Mouse (Mus musculus): ENCODE data around the gene Gm20388. TPM values are rescaled to one million over a fixed set of nuclear protein-coding genes. Genes with fewer than 3 reads are reported as not detected.

Gene Gm20388
- polyA plus RNA-seq, 1 experiment from 2014 or later, result not detected

GRCm38 (mm10) chr8:122515699-122516098 is 2605.1 kb downstream of the Gm20388 start:
- Histone ChIP-seq H3K36me3 (peaks cover 84% of the 10 kb centered on the region), H3K27me3 (replicated peaks) (no peaks in the 10 kb centered on the region), H3K27ac (no peak overlapping the region), H3K9ac (no peak overlapping the region), H3K9me3 (replicated peaks) (no peaks in the 10 kb centered on the region), H3K4me3 (no peak overlapping the region), H3K4me2 (no peak overlapping the region), H3K4me1 (peaks cover 74% of the 10 kb centered on the region)
- ATAC-seq, result no peak
- 90% methylated on average over 14 of the region's 14 CpGs for WGBS (ENCODE audit: insufficient replicate concordance)

GRCm38 (mm10) chr8:122517541-122518190 is 2607.0 kb downstream of the Gm20388 start:
- peaks cover 72% of the 10 kb centered on the region for H3K4me1 ChIP-seq
- H3K4me2 ChIP-seq, result peak overlapping the region; percentile 15
- peak overlapping the region; percentile 66 for H3K27ac ChIP-seq
- no peaks in the 10 kb centered on the region for H3K27me3 ChIP-seq (replicated peaks)
- peaks cover 67% of the 10 kb centered on the region for H3K36me3 ChIP-seq
- ATAC-seq, result no peak
- WGBS (ENCODE audit: insufficient replicate concordance), result 24% methylated on average over 6 of the region's 6 CpGs
- no peaks in the 10 kb centered on the region for H3K9me3 ChIP-seq (replicated peaks)
- no peak overlapping the region for H3K4me3 ChIP-seq
- H3K9ac ChIP-seq, result no peak overlapping the region

- Histone ChIP-seq H3K4me2 (no peak overlapping the region), H3K27ac (peak overlapping the region; percentile 32), H3K4me1 (peaks cover 94% of the 10 kb centered on the region), H3K4me3 (no peak overlapping the region), H3K9me3 (replicated peaks) (no peaks in the 10 kb centered on the region), H3K27me3 (replicated peaks) (no peaks in the 10 kb centered on the region), H3K9ac (peak overlapping the region; percentile 47; the same call in 1 of the 2 replicates), H3K36me3 (peaks cover 49% of the 10 kb centered on the region)
- WGBS (ENCODE audit: insufficient replicate concordance), result 45% methylated on average over 11 of the region's 11 CpGs
- no peak for ATAC-seq
Observed at GRCm38 (mm10) chr8:122520611-122521010, 2610.0 kb downstream of the Gm20388 start.

GRCm38 (mm10) chr8:122522796-122523651 is 2612.4 kb downstream of the Gm20388 start:
- H3K4me2 ChIP-seq, result peak overlapping the region; percentile 61
- H3K4me1 ChIP-seq, result peaks cover 98% of the 10 kb centered on the region
- H3K27me3 ChIP-seq (replicated peaks), result no peaks in the 10 kb centered on the region
- H3K27ac ChIP-seq, result peak overlapping the region; percentile 81
- peak overlapping the region; percentile 52 for H3K9ac ChIP-seq
- peak; percentile 24 for ATAC-seq
- H3K36me3 ChIP-seq, result peaks cover 44% of the 10 kb centered on the region
- WGBS (ENCODE audit: insufficient replicate concordance), result 58% methylated on average over 14 of the region's 14 CpGs
- H3K4me3 ChIP-seq, result no peak overlapping the region
- no peaks in the 10 kb centered on the region for H3K9me3 ChIP-seq (replicated peaks)

GRCm38 (mm10) chr8:122523652-122524360 is 2613.2 kb downstream of the Gm20388 start:
- Histone ChIP-seq H3K4me3 (no peak overlapping the region), H3K4me2 (peak overlapping the region; percentile 61), H3K9ac (peak overlapping the region; percentile 52), H3K27me3 (replicated peaks) (no peaks in the 10 kb centered on the region), H3K9me3 (replicated peaks) (no peaks in the 10 kb centered on the region), H3K27ac (peak overlapping the region; percentile 81), H3K36me3 (peaks cover 44% of the 10 kb centered on the region), H3K4me1 (peaks cover 94% of the 10 kb centered on the region)
- ATAC-seq, result no peak
- WGBS (ENCODE audit: insufficient replicate concordance), result 42% methylated on average over 23 of the region's 23 CpGs

GRCm38 (mm10) chr8:122524506-122524905 is 2613.9 kb downstream of the Gm20388 start:
- 93% methylated on average over 6 of the region's 6 CpGs for WGBS (ENCODE audit: insufficient replicate concordance)
- H3K9me3 ChIP-seq (replicated peaks), result no peaks in the 10 kb centered on the region
- H3K36me3 ChIP-seq, result peaks cover 49% of the 10 kb centered on the region
- peak overlapping the region; percentile 81 for H3K27ac ChIP-seq
- ATAC-seq, result 0 out of 2 replicates have a peak, but pooled peaks have one; percentile 3
- H3K4me1 ChIP-seq, result peaks cover 87% of the 10 kb centered on the region
- H3K9ac ChIP-seq, result peak overlapping the region; percentile 57
- no peaks in the 10 kb centered on the region for H3K27me3 ChIP-seq (replicated peaks)
- peak overlapping the region; percentile 61 for H3K4me2 ChIP-seq
- H3K4me3 ChIP-seq, result peak overlapping the region; percentile 24; the same call in 1 of the 2 replicates

GRCm38 (mm10) chr8:122525004-122525403 is 2614.4 kb downstream of the Gm20388 start:
- Histone ChIP-seq H3K4me2 (peak overlapping the region; percentile 61), H3K27ac (peak overlapping the region; percentile 81), H3K4me3 (peak overlapping the region; percentile 24), H3K9ac (peak overlapping the region; percentile 57), H3K36me3 (peaks cover 49% of the 10 kb centered on the region), H3K9me3 (replicated peaks) (no peaks in the 10 kb centered on the region), H3K27me3 (replicated peaks) (no peaks in the 10 kb centered on the region), H3K4me1 (peaks cover 82% of the 10 kb centered on the region)
- WGBS (ENCODE audit: insufficient replicate concordance), result 25% methylated on average over 6 of the region's 6 CpGs
- ATAC-seq, result peak; percentile 88

GRCm38 (mm10) chr8:122526084-122526483 is 2615.4 kb downstream of the Gm20388 start:
- 69% methylated on average over 3 of the region's 3 CpGs for WGBS (ENCODE audit: insufficient replicate concordance)
- no peak overlapping the region for H3K4me3 ChIP-seq

GRCm38 (mm10) chr8:122526526-122527170 is 2616.0 kb downstream of the Gm20388 start:
- Histone ChIP-seq H3K27ac (peak overlapping the region; percentile 81), H3K27me3 (replicated peaks) (no peaks in the 10 kb centered on the region), H3K4me2 (peak overlapping the region; percentile 61), H3K9ac (peak overlapping the region; percentile 43; the same call in 1 of the 2 replicates), H3K4me3 (no peak overlapping the region), H3K4me1 (peaks cover 84% of the 10 kb centered on the region), H3K9me3 (replicated peaks) (no peaks in the 10 kb centered on the region), H3K36me3 (peaks cover 61% of the 10 kb centered on the region)
- ATAC-seq, result no peak
- 56% methylated on average over 7 of the region's 7 CpGs for WGBS (ENCODE audit: insufficient replicate concordance)

More at GRCm38 (mm10) chr8:122526084-122526483, 2615.4 kb downstream of the Gm20388 start:
- peaks cover 56% of the 10 kb centered on the region for H3K36me3 ChIP-seq
- no peaks in the 10 kb centered on the region for H3K27me3 ChIP-seq (replicated peaks)
- H3K4me2 ChIP-seq, result peak overlapping the region; percentile 61
- ATAC-seq, result no peak
- peak overlapping the region; percentile 81 for H3K27ac ChIP-seq
- H3K9ac ChIP-seq, result peak overlapping the region; percentile 57
- H3K9me3 ChIP-seq (replicated peaks), result no peaks in the 10 kb centered on the region
- peaks cover 82% of the 10 kb centered on the region for H3K4me1 ChIP-seq

GRCm38 (mm10) chr8:122527937-122528336 is 2617.3 kb downstream of the Gm20388 start:
- Histone ChIP-seq H3K4me3 (no peak overlapping the region), H3K4me2 (no peak overlapping the region), H3K27ac (peak overlapping the region; percentile 81; the same call in 1 of the 2 replicates), H3K4me1 (peaks cover 84% of the 10 kb centered on the region), H3K27me3 (replicated peaks) (no peaks in the 10 kb centered on the region), H3K36me3 (peaks cover 69% of the 10 kb centered on the region), H3K9me3 (replicated peaks) (no peaks in the 10 kb centered on the region), H3K9ac (no peak overlapping the region)
- no peak for ATAC-seq
- 86% methylated on average over 3 of the region's 3 CpGs for WGBS (ENCODE audit: insufficient replicate concordance)

- Histone ChIP-seq H3K4me1 (peaks cover 83% of the 10 kb centered on the region), H3K9me3 (replicated peaks) (no peaks in the 10 kb centered on the region), H3K27ac (no peak overlapping the region), H3K4me2 (no peak overlapping the region), H3K4me3 (no peak overlapping the region), H3K9ac (no peak overlapping the region), H3K27me3 (replicated peaks) (no peaks in the 10 kb centered on the region), H3K36me3 (peaks cover 65% of the 10 kb centered on the region)
- ATAC-seq, result no peak
- WGBS (ENCODE audit: insufficient replicate concordance), result 87% methylated on average over 4 of the region's 4 CpGs
Observed at GRCm38 (mm10) chr8:122529159-122529558, 2618.5 kb downstream of the Gm20388 start.

All from liver, embryonic 12.5 days (tissue).